Mouse (Mus musculus) regulatory T cell (primary cell): ENCODE measurements around the gene Slc2a6.

Experiments used
- in situ Hi-C: fragments of 300-600 bp; cut with MboI, MseI; formaldehyde crosslinking; loops from one replicate; pipeline ENCODE4 v1.15.1; 2025; ENCODE audit warnings: high pct_unique_total_duplicates

Slc2a6 gene

DNA sequence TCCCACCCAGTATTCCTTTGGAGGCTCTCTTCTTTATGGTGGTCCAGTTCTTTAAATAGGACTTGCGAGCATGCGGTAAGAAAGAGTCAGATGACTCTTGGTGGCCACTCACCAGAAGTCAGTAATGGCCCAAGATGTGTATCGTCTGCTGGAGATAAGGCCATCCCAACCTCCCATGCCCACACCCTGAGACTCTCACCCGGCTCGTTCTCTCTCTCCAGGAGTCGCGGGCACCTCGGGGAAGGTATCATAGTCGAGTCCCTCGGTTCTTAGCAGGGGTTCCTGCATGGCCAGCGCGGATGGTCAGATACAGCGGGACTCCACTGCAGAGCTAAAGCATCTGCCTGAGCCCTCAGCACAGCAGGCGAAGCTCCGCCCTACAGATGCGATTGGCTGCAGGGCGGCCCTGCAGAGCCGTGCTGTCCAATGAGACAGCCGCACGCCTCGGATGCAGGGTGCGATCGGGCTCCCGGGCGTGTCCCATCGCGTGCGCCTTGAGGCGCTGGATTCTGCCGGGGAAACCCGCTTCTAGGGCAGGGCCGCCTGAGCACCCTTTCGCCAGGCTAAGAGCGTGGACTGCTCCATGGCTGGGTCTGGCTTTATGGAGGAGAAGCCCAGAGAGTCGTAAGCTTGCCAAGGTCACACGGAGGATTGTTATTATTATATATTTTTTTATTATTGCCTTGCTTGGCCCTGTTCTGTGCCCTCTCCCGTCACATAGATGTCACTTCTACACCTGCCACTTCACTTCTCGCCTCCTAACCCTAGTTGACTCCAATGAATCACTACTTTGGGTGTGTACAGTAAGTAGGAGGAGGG is at the start of gene Slc2a6:
Gene Slc2a6, minus strand, starts transcription at position 381 of the 819 bp plus-strand sequence.
- in situ Hi-C loops, result no loop called here

DNA sequence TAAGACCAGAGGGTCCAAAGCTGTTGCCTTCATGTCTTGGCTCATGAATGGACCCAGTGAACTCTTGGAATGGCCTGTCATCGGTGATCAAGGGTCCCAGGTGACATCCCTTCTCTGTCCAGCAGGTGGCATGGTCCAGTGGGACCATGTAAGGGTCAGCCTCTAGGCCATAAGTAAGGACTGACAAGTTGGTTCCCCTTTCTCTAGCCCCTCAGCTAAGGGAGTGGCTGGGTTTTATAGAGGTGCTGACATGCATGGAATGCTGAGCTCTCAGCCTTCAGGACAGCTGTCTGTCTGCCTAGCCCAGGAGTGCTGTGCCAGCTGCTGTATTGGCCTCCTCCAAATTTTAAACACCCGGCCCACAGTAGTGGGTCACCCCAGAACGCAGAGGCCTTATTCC is 47.7 kb upstream of the Slc2a6 start:
- in situ Hi-C loops, result loop anchor here (10.0 kb wide), 1 partner anchor 159 kb away; no protein-coding TSS in a partner anchor

DNA sequence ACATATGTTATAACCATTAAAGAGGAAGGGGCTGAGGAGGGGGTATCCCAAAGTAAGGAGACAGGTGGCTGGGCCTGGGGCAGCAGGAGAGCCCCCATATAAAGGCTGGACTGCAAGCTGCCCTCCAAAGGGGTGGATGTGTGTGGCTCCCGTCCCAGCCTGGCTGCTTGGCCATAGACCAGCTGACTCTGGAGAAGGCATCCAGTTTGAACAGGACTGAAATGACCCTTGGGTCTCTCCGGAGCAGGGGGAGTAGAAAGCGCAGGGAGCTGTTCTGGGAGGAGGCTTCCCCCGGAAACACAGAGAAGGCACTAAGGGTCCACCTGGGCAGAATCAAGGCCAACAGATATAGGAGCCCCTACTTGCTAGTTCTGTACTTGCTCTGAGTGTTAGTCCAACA is 47.0 kb upstream of the Slc2a6 start:
- in situ Hi-C loops, result loop anchor here (10.0 kb wide), 1 partner anchor 160 kb away; no protein-coding TSS in a partner anchor

DNA sequence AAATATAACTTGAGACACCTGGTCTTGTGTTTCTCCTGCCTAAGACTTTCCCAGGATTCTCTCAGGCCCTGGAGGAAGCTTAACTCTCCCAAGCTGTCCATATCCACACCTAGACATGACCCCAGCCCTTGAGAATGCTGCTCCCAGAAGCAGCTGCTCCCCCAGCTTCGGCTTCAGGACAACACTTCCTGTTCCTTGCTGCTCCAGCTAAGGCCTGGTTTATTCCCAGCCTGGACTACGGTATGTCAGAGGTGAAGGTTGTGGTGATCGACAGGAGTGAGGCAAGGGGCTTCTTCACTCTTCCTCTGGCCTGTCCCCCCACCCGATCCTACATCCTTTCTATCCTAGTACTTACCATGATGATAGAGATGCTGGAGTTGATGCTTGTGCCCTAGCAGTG is 45.6 kb upstream of the Slc2a6 start:
- in situ Hi-C loops, result loop anchor here (10.0 kb wide), 1 partner anchor 161 kb away; no protein-coding TSS in a partner anchor

DNA sequence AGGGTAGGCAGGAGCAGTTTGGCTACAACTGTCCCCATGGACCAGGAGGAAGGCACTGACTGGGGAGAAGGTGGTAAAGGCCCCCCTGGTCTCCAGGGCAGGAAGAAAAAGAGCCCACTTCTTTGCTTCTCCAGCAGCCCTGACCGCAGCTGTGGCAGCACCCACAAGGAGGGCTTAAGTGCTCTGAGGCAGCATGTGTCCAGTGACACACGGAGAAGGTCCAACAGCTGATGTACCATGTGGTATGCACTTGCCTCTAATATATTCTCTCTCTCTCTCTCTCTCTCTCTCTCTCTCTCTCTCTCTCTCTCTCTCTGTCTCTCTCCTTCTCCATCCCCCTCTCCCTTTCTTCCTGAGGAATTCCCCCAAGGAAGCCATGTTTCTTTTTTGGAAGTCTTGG is 44.2 kb upstream of the Slc2a6 start, which contains the start of gene Mymk:
Gene Mymk, minus strand, starts transcription at position 202 of the 400 bp plus-strand sequence.
- in situ Hi-C loops, result loop anchor here (10.0 kb wide), 1 partner anchor 163 kb away; no protein-coding TSS in a partner anchor

DNA sequence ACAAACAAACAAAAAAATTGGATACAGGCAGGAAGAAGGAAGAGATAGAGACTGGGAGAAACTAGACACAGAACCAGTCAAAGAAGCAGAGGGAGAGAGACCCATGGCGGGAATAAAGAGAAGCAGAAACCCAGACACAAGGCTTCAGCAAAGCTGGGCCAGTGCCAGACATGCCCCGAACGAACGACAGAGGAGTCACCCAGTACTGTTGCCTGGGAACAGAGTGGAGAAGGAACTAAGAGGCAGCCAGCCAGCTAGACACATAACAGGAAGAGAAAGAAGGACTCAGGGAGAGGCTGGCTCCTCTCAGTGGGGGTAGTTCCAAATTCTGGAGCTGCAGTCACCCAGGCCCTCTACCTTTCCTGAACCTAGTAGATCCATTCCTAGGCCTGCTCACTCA is 43.3 kb upstream of the Slc2a6 start:
- in situ Hi-C loops, result loop anchor here (10.0 kb wide), 1 partner anchor 164 kb away; no protein-coding TSS in a partner anchor

DNA sequence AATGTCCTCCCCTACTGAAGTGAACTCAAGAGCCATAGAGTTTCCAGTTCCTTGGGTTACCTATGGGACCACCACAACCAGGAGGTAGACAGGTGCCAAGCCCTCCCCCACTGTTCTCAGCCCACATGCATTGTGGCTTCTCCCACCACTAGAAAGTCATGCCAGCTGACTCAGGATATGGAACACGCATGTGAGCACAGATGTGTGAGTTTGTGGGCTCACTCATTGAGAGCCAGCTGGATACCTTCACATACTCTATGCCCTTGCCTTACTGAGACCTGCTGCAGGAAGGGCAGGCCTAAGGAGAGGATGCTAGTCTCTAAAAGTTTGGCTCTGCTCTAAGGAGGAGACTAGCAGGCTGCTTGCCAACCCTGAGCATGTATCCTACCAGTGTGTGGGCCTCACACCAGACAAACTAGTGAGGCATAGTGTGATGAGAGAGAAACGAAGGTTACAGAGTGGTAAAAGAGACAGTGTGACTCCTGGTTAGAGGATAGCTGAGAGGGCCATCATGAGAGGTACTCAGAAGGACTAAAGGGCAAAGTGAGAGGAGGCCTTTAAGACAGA is 42.5 kb upstream of the Slc2a6 start:
- in situ Hi-C loops, result loop anchor here (10.0 kb wide), 1 partner anchor 164 kb away; no protein-coding TSS in a partner anchor

DNA sequence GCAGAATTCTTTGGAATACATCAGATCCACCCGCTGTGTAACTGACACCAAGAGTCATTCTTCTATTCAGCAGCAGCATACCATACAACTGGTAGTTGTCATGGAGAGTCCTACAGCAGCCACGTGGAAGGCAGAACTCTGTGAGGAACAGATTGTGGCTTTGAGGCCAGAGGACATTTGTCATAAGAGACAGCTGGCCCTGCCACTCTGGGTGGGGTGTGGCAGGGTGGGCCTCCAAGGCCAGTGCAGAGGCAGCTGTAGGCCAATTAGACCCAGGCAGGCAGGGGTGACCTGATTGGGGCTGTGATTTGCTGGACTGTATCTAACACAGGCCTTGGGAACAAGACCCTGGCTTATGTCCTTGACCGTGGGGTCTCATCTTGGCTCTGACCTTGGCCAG is 41.8 kb upstream of the Slc2a6 start:
- in situ Hi-C loops, result loop anchor here (10.0 kb wide), 1 partner anchor 165 kb away; no protein-coding TSS in a partner anchor

DNA sequence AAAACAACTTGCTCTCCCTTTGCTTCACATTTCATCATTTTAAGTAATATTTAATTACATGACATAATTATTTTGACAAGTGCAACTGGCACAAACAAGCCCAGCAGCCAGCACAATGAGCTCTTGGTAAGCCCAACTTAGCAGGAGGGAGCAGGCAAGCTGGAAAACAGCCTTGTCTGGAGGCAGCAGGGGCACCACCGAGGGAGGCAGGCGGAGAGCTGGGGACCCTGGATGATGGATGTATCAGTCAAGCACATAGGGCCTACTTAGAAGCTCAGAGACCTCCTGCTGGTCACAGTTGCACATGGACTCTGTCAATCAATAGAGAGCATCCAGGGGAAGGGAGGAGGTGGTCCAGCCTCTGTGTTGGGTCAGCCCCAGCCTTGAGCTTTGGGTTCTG is 40.2 kb upstream of the Slc2a6 start:
- in situ Hi-C loops, result no loop called here

DNA sequence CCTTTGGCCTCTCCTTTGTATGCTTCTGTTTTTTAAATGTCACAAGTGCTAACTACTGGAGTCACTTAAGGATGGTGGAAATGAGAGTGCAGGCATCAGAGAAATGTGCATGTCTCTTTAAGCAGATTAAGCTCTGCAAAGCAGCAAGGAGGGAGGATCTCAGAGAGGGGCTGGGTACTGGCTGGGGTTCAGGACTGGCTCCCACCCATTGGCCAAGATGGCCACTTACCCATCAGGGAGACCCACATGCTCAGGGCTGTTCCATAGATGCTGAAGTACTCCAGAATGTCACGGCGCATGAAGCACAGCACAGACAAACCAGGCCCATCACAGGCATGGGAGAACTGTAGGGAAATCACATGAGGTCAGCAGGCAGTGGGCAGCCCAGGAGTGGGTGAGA is 39.3 kb upstream of the Slc2a6 start:
- in situ Hi-C loops, result no loop called here

DNA sequence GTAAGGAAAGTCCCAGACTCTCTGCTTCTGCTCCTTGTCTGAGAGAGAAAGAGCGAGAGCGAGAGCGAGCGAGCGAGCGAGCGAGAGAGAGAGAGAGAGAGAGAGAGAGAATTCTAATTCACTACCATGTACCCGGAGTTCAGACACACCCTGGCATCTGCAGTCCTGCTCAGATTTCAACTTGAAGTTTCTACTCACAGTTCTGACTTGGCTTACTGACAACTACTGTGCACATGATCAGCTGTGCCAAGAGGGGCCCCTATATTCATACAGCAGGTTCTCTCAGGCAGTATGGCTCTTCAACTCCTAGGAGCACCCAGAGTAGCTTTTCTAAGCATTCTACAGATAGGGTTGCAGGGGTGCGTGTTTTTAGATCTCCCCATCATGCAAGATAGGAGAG is 31.4 kb upstream of the Slc2a6 start:
- in situ Hi-C loops, result no loop called here

DNA sequence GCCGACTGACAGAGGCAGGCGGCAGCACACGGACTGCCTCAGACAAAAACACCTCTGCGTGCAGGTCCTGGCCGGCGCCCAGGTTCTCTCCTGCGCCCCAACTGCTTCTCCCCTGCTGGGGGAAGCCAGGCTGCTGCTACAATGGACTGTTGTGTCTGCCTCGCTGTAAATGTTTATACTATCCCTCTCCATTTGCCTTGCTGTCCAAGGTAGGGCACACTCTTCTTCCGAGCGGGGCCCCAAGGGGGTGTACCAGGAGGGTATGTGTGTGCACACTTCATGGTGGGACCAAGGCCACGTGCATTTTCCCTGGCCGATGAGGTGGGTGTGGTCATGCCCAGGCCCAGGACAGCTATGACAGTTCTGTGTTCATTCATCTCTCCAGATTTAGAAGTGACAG is 31.0 kb upstream of the Slc2a6 start:
- in situ Hi-C loops, result no loop called here

DNA sequence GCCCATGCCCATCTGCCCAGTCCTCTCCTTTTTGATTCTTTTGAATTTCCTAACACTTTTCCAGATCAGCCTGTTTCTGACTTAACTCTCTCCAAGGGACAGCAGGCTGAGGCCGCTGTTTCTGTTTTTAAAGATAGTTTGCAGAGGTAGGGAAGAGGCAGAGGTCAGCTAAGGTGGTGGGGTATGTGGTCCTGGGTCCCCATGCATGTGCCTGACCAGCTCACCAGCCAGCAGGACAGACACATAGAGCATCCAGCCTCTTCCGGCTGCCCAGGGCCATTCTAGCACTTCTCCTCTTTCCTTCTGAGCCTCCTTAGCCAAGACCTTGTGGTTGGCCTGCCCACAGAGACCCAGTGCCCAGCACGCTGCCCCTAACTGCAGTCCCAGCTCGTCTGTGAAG is 30.5 kb upstream of the Slc2a6 start:
- in situ Hi-C loops, result no loop called here

DNA sequence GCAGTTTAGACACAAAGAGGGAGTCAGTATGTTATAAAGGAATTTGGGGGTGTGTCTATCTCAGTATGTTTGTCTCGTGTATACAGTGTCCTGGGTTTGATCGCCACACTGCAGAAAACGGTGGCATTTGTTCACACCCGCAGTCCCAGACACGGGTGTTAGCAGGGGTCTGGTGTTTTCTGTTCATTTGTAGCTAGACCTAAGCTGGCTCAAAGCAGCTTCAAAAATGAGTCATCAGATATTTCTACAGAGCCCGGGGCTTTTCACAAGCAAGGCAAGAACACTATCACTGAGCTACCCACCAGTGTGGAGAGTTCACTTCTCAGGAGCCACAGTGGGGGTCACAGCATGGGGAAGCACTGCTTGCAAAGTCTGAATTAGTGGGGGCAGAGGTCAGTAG is 21.6 kb upstream of the Slc2a6 start:
- in situ Hi-C loops, result no loop called here

DNA sequence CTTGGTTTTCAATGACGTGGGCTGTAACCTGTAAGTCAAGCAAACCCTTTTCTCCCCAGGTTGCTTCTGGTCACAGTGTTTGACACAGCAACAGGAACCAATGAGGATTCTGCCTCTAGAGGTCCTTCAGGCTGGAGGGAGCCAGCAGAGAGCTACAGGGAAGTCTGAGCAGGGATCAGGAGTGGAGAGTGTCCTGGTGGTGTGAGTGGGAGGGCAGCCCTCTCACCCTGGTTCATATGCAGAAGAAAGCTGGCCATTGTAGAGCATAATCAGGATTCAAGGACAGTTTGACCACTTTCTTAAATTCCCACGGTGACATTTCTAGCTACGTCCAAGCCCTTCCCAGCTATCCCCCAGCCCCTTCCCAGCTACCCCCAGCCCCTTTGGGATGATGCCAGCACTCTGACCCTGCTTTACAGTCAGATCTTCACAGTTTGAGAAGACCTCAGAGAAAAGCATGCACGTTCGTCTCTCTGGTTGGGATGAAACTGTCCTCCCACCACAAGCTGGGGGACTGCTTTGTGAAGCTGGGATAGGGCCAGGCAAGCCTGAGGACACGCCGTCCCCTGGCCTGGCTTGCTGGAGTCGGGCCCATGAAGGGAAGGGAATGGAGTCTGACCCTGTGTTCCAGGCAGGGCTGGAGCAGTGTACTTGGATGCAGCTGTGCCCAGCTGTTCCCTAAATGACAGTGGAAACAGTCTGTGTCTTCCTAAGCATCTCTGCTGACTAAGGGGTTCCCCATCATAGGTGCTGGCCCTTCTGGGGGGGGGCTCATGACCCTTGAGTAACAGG is 18.4 kb upstream of the Slc2a6 start:
- in situ Hi-C loops, result no loop called here

DNA sequence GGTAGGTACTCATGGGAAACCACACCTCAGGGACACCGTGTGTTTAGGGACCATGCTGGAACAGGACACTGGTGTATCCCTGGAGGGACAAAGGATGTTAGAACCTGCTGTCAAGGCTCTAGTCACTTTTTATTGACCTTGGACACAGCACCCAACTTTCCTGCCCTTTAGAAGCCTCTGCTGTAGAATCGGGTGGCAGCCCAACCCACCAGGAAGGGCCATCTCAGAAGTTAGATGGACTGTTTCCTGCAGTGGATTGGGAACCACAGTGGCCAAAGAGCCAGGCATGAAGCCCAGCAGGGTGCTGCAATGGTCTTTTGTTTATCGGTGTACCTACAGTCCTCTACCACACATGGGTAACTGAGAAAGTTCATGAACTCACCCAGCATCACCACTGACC is 16.8 kb upstream of the Slc2a6 start:
- in situ Hi-C loops, result loop anchor here (5.0 kb wide), 1 partner anchor 193 kb away; no protein-coding TSS in a partner anchor

DNA sequence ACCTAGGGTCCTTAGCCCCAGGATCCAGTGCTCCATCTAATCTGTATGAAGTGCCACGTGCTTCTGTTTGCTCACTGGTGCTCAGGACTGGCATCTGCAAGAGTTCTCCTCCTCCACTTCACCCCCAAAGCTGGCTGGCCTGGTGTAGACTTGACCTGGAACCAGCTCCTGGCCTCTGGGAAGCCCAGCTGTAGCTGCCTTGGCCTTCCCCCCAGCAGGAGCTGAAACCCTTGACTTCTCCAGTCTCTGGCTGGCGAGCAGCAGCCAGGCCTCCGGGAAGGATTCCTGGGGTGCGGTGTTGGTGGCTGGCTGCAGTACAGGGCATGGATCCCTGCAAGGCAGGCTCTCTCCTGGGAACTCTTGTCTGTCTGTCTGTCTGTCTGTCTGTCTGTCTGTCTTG is 16.4 kb upstream of the Slc2a6 start:
- in situ Hi-C loops, result loop anchor here (5.0 kb wide), 1 partner anchor 193 kb away; no protein-coding TSS in a partner anchor

DNA sequence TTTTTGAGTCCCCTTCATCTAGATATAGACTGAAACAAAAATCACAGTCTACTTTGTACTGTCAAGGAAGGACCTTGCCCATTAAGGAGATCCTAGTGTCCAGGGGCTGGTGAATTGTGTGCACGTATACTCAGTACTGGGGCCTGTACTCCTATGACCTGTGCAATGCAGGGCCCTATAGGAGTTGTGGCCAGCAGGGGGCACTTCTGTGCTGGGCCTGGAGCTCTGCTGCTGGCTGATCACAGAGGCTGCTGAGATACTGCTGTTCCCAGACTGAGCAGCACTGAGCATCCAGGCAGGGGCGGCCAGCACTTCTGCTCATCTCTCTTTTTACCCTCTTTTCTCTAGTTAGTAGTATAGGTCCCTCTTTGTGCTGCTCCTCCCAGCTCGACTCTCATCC is 15.7 kb upstream of the Slc2a6 start:
- in situ Hi-C loops, result loop anchor here (5.0 kb wide), 1 partner anchor 194 kb away; no protein-coding TSS in a partner anchor

DNA sequence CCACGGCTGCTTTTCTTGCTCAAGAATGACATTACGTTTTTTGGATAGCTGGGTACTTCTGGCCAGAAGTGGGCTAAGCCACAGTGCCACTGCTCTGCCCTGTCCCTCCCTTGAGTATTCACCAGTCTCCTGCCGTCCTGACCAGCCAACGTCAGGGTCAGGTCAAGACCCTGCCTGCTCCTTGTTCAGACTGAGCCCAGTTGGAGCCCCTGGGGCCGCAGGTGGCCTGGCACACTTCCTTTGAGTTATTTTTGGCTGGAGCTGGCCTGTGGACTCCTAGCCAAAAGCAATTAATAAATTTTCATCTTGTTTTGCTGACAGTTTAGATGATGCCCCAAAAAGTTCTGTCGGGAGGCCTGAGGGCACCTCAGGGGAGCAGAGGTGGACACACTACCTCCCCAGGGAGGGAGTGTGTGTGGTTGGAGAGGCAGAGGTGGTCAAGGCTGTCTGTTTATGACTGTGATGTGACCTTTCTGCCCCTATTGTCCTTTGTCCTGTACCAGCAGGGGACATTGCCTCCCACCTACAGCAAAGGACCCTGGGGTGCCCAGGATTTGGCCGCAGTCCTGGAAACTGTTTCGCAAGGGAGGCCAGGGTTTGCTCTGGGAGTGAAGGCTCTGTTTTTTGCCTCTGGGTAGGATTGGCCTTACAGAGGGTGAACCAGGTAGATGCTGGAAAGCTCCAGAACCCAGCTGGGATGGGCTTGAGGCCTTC is 14.5 kb upstream of the Slc2a6 start:
- in situ Hi-C loops, result loop anchor here (5.0 kb wide), 1 partner anchor 195 kb away; no protein-coding TSS in a partner anchor

DNA sequence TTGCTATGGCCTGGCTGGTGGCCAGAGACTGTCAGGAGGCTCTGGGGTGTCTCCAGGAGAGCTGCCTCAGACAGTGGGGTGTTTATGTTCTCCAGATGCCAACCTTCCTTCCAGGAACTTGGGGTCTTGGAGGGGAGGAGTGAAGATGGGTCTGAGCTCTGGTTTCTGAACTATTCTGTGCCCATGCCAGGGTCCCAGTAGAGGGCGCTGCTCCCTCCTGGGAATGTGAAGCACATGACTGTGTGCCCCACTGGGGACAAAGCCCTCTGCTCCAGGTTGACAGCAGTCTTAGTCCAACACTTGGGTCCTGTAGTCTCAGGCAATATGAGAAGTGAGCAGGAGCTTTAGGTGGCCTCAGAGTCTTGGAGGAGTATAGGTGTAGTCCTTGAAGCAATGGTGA is 11.5 kb upstream of the Slc2a6 start:
- in situ Hi-C loops, result loop anchor here (10.0 kb wide), 1 partner anchor 394 kb away; no protein-coding TSS in a partner anchor

DNA sequence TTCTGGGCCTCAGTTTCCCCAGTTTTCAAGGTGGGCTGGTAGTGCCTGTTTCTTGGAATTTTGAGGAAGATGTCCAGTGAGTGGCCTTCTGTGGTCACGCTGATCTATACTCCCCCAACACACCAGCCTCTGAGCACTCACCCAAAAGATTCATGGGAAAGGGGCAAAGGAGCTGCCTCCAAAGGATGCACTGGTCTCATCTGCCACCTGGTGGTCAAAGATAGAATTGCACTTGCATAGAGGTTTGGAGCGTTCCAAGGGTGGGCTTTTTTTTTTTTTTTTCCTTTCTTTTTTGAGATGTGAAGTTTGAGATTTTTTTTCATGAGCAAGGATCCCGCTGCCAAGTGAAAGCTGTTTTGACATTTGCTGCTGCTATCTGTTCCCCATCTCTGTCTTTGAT is 10.8 kb upstream of the Slc2a6 start:
- in situ Hi-C loops, result loop anchor here (10.0 kb wide), 1 partner anchor 394 kb away; no protein-coding TSS in a partner anchor
